Mouse (Mus musculus) CH12.LX (cell line): ENCODE measurements at regions not wholly inside any gene's neighbourhood (a gene's known extent, or its start where the extent isn't known, plus 50 kb on each side); places are given as distances from the start of the nearest gene placed in this dataset.

Experiments
- CTCF ChIP-seq, 2 experiments: IDR thresholded peaks in 1 of 2; conservative IDR thresholded peaks in 1 of 2; 2 replicates each; pipeline ENCODE4 v1.5.1; 2011 to 2012; ENCODE audit warnings: low read depth in 2 of 2, low read length in 2 of 2, improper control_type of control experiment in 1 of 2, inconsistent platforms in 1 of 2, mild to moderate bottlenecking in 1 of 2, moderate library complexity in 1 of 2
- MAZ ChIP-seq: IDR thresholded peaks from 2 replicates; pipeline ENCODE4 v1.6.1; 2012; ENCODE audit warnings: low read depth, mild to moderate bottlenecking, inconsistent platforms, low read length, improper control_type of control experiment, moderate library complexity
- USF2 ChIP-seq: conservative IDR thresholded peaks from 2 replicates; pipeline ENCODE4 v1.6.1; 2011; ENCODE audit warnings: low read depth, low read length, improper control_type of control experiment
- ZC3H11A ChIP-seq: IDR thresholded peaks from 2 replicates; pipeline ENCODE4 v1.6.1; 2012; ENCODE audit warnings: low read depth, mild to moderate bottlenecking, inconsistent platforms, low read length, improper control_type of control experiment

GRCm38 (mm10) chr8:116071497-116071896, 363.9 kb upstream of the Maf start:
- TF ChIP-seq CTCF (conservative IDR thresholded peaks at IDR 0.05 in 1 of 2, IDR thresholded peaks at IDR 0.05 in 1 of 2; ENCODE audit: low read depth in 2 of 2, low read length in 2 of 2) (no peak), USF2 (no peak), ZC3H11A (no peak), MAZ (no peak)
